Mouse (Mus musculus): ENCODE measurements around the gene Cd300lb. TPM values are rescaled to one million over a fixed set of nuclear protein-coding genes. Genes with fewer than 3 reads are reported as not detected.

The Cd300lb gene
- polyA plus RNA-seq, 1 experiment from 2014 or later, result 0.49 TPM

DNA sequence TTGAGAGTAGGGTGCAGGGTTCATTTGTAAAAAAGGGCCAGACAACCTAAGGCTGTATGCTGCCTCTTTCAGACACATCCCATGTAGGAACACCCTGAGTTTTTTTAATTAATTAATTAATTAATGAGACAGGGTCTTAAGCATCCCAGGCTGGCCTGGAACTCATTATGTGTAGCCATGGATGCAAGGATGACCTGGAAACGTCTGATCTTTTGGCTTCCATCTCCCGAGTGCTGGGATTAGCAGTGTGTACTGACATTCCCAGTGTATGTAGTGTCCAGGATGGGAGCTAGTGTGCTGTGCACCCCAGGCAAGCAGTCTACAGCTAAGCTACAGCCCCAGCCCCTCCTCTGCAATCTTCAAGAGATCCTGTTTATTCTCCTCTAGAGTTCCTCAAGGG lies 57.6 kb downstream of the Cd300lb start:
- peak; percentile 16; the same call in 1 of the 2 replicates for ATAC-seq (ENCODE audit: low FRiP score, low TSS enrichment)
- H3K9ac ChIP-seq (ENCODE audit: low read depth, low read length), result no peak overlapping the region
- no peaks in the 10 kb centered on the region for H3K27me3 ChIP-seq (ENCODE audit: control insufficient read depth, insufficient read depth, low read length)
- H3K9me3 ChIP-seq (ENCODE audit: control insufficient read depth, low read length), result no peaks in the 10 kb centered on the region
- H3K4me1 ChIP-seq (ENCODE audit: control insufficient read depth, insufficient read depth, low read length), result peaks cover 41% of the 10 kb centered on the region
- H3K4me3 ChIP-seq (ENCODE audit: low read length), result no peak overlapping the region
- peaks cover 7% of the 10 kb centered on the region for H3K36me3 ChIP-seq (ENCODE audit: control insufficient read depth, insufficient read depth, low read length)
- no peak overlapping the region for H3K27ac ChIP-seq (ENCODE audit: low read depth, low read length)
- 17% methylated on average over 2 of the region's 2 CpGs for WGBS
- H3K4me2 ChIP-seq (replicated peaks; ENCODE audit: low read depth, low read length), result no peak overlapping the region

DNA sequence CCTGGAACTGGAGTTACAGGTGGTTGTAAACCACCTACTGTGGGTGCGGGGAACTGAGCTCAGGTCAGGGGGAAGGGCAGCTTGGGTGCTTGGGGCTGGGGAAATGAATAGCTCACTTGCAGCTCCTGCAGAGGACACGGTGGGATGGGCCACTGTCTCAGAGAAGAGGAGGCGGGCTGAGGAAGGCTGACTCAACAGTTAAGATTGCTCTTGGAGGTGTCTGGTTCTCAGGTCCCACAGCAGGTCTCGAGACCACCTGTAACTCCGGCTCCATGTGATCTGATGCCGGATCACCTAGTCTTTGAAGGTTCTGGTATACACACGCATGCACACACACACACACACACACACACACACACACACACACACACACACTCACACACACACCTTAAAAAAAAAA lies 58.0 kb downstream of the Cd300lb start:
- Histone ChIP-seq H3K4me1 (ENCODE audit: control insufficient read depth, insufficient read depth, low read length) (peaks cover 41% of the 10 kb centered on the region), H3K27ac (ENCODE audit: low read depth, low read length) (0 out of 2 replicates have a peak overlapping the region, but pooled peaks have one; percentile 4), H3K4me2 (replicated peaks; ENCODE audit: low read depth, low read length) (0 out of 2 replicates have a peak overlapping the region, but pooled peaks have one; percentile 15), H3K4me3 (ENCODE audit: low read length) (no peak overlapping the region), H3K36me3 (ENCODE audit: control insufficient read depth, insufficient read depth, low read length) (peaks cover 11% of the 10 kb centered on the region), H3K27me3 (ENCODE audit: control insufficient read depth, insufficient read depth, low read length) (no peaks in the 10 kb centered on the region), H3K9ac (ENCODE audit: low read depth, low read length) (0 out of 2 replicates have a peak overlapping the region, but pooled peaks have one; percentile 0), H3K9me3 (ENCODE audit: control insufficient read depth, low read length) (no peaks in the 10 kb centered on the region)
- ATAC-seq (ENCODE audit: low FRiP score, low TSS enrichment), result no peak; the same call in 1 of the 2 replicates
- 15% methylated on average over 7 of the region's 7 CpGs for WGBS

DNA sequence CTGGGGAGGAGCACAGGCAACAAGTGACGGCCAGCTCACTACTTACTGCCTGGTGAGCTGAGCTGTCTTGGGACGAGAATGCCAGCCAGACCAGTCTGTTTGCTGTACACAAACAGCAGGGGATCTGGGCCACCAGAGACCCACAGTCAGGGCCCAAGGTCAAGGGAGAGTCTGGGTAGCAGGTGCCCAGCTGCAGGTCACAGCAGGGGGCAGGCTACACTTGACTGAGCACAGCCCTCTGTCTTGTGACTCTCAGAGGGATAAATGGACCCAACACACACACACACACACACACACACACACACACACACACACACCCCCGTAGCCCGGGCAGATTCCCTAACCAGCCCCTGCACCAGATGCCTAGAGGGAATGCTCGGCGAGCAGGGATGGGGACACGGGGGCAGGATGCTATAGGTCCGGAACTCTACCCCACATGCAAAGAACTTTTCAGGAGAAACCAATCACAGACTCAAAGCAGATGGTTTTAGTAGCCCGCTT lies 58.8 kb downstream of the Cd300lb start:
- Histone ChIP-seq H3K9me3 (ENCODE audit: control insufficient read depth, low read length) (no peaks in the 10 kb centered on the region), H3K9ac (ENCODE audit: low read depth, low read length) (no peak overlapping the region), H3K36me3 (ENCODE audit: control insufficient read depth, insufficient read depth, low read length) (peaks cover 19% of the 10 kb centered on the region), H3K27me3 (ENCODE audit: control insufficient read depth, insufficient read depth, low read length) (no peaks in the 10 kb centered on the region), H3K4me3 (ENCODE audit: low read length) (no peak overlapping the region), H3K4me1 (ENCODE audit: control insufficient read depth, insufficient read depth, low read length) (peaks cover 41% of the 10 kb centered on the region), H3K27ac (ENCODE audit: low read depth, low read length) (peak overlapping the region; percentile 66), H3K4me2 (replicated peaks; ENCODE audit: low read depth, low read length) (no peak overlapping the region)
- ATAC-seq (ENCODE audit: low FRiP score, low TSS enrichment), result peak; percentile 50
- 7% methylated on average over 9 of the region's 9 CpGs for WGBS

DNA sequence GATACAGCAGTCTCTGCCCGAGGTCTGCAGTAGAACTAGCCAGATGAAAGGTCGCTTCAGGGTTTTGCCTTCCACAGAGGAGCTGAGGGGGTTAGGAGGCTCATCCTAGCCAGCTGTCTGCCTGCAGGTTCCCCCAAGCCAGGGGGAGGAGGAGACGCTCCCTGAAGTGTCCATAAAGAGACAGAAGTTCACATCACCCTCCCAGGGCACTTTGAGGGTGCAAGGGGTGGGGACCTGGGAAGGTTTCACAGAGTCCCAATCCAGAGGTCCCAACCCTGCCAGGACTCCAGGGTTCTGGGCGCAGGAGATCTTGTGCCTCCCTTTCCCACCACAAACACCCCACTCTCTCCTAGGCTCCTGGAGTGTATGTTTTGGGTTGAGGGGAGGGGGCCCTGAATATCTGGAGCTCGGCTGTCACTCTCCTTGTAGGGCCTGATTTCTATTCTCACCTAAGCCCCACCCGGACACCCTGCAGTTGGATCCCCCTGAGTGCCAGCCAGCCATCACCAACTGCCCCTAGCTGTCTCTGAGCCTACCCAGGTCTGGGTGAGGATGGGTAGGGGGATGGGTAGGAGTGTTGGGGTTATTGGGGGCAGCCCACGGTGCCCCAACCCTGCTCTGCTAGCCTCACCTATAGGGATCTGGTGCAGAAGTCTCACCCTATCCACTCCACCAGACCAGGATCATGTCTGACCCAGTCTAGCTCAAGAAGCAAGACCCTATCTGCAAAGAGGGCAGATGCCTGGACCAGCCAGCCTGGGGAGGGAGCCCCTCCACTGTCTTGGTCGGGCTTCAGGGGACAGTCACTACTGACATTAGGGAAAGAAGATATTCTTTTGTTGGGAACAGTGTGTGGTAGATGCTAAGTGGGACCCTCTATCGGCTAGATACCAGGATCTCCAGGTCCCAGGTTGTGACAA lies 59.7 kb downstream of the Cd300lb start:
- Histone ChIP-seq H3K9ac (ENCODE audit: low read depth, low read length) (no peak overlapping the region), H3K36me3 (ENCODE audit: control insufficient read depth, insufficient read depth, low read length) (peaks cover 27% of the 10 kb centered on the region), H3K9me3 (ENCODE audit: control insufficient read depth, low read length) (no peaks in the 10 kb centered on the region), H3K4me1 (ENCODE audit: control insufficient read depth, insufficient read depth, low read length) (peaks cover 41% of the 10 kb centered on the region), H3K4me3 (ENCODE audit: low read length) (no peak overlapping the region), H3K4me2 (replicated peaks; ENCODE audit: low read depth, low read length) (no peak overlapping the region), H3K27ac (ENCODE audit: low read depth, low read length) (peak overlapping the region; percentile 66), H3K27me3 (ENCODE audit: control insufficient read depth, insufficient read depth, low read length) (no peaks in the 10 kb centered on the region)
- WGBS, result 57% methylated on average over 9 of the region's 9 CpGs
- ATAC-seq (ENCODE audit: low FRiP score, low TSS enrichment), result no peak

DNA sequence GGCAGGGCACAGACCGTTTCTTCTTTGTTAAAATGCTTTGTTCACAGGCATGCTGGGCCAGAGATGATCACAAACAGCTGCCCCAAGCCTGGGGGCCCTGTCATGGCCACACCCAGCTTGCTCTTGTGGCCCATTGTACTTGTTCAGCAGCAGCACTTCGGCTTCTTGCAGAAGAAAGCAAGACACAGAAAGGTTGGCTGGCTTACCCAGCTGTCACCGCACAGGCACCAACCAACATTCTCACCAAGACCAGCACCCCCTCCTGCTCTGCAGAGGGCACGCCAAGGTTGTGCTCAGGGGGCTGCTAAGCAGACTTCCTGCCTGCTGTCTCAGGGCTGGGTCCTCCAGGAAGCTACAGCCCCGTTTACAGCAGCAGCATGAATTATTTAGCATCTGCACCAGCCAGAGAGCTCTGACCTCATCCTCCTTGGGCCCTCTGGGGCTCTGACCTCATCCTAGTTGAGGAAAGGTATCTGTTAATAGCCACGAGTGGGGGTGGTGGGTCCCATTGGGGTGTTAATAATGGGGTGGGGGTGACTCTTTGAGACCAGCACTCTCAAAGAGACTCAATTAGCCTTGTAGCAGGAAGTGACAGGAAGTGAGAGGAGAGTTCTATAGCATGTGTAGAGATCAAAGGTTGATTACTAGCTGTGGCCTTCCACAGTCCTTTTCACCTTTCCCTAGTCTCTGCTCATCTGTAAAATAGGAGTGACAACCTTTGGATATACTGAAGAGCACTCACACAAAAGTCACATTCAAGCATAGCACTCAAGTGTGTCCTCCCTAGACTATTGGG lies 61.0 kb downstream of the Cd300lb start:
- ATAC-seq (ENCODE audit: low FRiP score, low TSS enrichment), result no peak
- H3K4me1 ChIP-seq (ENCODE audit: control insufficient read depth, insufficient read depth, low read length), result peaks cover 44% of the 10 kb centered on the region
- H3K4me3 ChIP-seq (ENCODE audit: low read length), result no peak overlapping the region
- H3K27ac ChIP-seq (ENCODE audit: low read depth, low read length), result peak overlapping the region; percentile 69; the same call in 1 of the 2 replicates
- H3K9ac ChIP-seq (ENCODE audit: low read depth, low read length), result no peak overlapping the region; the same call in 1 of the 2 replicates
- 18% methylated on average over 6 of the region's 6 CpGs for WGBS
- no peak overlapping the region for H3K4me2 ChIP-seq (replicated peaks; ENCODE audit: low read depth, low read length)
- H3K9me3 ChIP-seq (ENCODE audit: control insufficient read depth, low read length), result no peaks in the 10 kb centered on the region
- H3K36me3 ChIP-seq (ENCODE audit: control insufficient read depth, insufficient read depth, low read length), result peaks cover 39% of the 10 kb centered on the region
- H3K27me3 ChIP-seq (ENCODE audit: control insufficient read depth, insufficient read depth, low read length), result no peaks in the 10 kb centered on the region

Other genes with a start within 250 kb of the Cd300lb start
- gene Dnaic2, start 207.0 kb downstream of the Cd300lb start, polyA plus RNA-seq (2014; fragmentation: Nextera tagmentation; extraction: Ambion mirVana), result 0.28 and 0.36 TPM in 2 replicates
- gene Kif19a, start 169.0 kb downstream of the Cd300lb start, polyA plus RNA-seq (2014; fragmentation: Nextera tagmentation; extraction: Ambion mirVana), result 0.14 and 0.21 TPM in 2 replicates
- 0.77 and 1.6 TPM in 2 replicates for gene Btbd17, start 138.4 kb downstream of the Cd300lb start, polyA plus RNA-seq (2014; fragmentation: Nextera tagmentation; extraction: Ambion mirVana)
- 0.19 TPM in 1 of 2 replicates, not detected in the other for gene Gpr142, start 135.5 kb downstream of the Cd300lb start, polyA plus RNA-seq (2014; fragmentation: Nextera tagmentation; extraction: Ambion mirVana)
- gene Gprc5c, start 83.2 kb downstream of the Cd300lb start, polyA plus RNA-seq (2014; fragmentation: Nextera tagmentation; extraction: Ambion mirVana), result 49.9 and 105 TPM in 2 replicates
- 0.91 and 1.2 TPM in 2 replicates for gene Cd300a, start 44.3 kb downstream of the Cd300lb start, polyA plus RNA-seq (2014; fragmentation: Nextera tagmentation; extraction: Ambion mirVana)
- gene Cd300c, start 34.8 kb upstream of the Cd300lb start, polyA plus RNA-seq (2014; fragmentation: Nextera tagmentation; extraction: Ambion mirVana), result not detected in 2 replicates
- gene Cd300ld, start 55.5 kb upstream of the Cd300lb start, polyA plus RNA-seq (2014; fragmentation: Nextera tagmentation; extraction: Ambion mirVana), result 0.21 and 0.32 TPM in 2 replicates
- 1.2 and 1.3 TPM in 2 replicates for gene Cd300c2, start 67.5 kb upstream of the Cd300lb start, polyA plus RNA-seq (2014; fragmentation: Nextera tagmentation; extraction: Ambion mirVana)
- gene Cd300ld2, start 81.8 kb upstream of the Cd300lb start, polyA plus RNA-seq (2014; fragmentation: Nextera tagmentation; extraction: Ambion mirVana), result not detected in 2 replicates
- gene Cd300ld4, start 92.6 kb upstream of the Cd300lb start, polyA plus RNA-seq (2014; fragmentation: Nextera tagmentation; extraction: Ambion mirVana), result not detected in 2 replicates
- not detected in 2 replicates for gene Cd300ld5, start 103.4 kb upstream of the Cd300lb start, polyA plus RNA-seq (2014; fragmentation: Nextera tagmentation; extraction: Ambion mirVana)
- not detected in 2 replicates for gene Cd300ld3, start 114.0 kb upstream of the Cd300lb start, polyA plus RNA-seq (2014; fragmentation: Nextera tagmentation; extraction: Ambion mirVana)
- not detected in 2 replicates for gene Cd300e, start 127.8 kb upstream of the Cd300lb start, polyA plus RNA-seq (2014; fragmentation: Nextera tagmentation; extraction: Ambion mirVana)
- 0.96 and 1.2 TPM in 2 replicates for gene Rab37, start 157.0 kb upstream of the Cd300lb start, polyA plus RNA-seq (2014; fragmentation: Nextera tagmentation; extraction: Ambion mirVana)
- gene Cd300lf, start 199.6 kb upstream of the Cd300lb start, polyA plus RNA-seq (2014; fragmentation: Nextera tagmentation; extraction: Ambion mirVana), result 0.26 TPM in 2 replicates
- gene Slc9a3r1, start 229.0 kb upstream of the Cd300lb start, polyA plus RNA-seq (2014; fragmentation: Nextera tagmentation; extraction: Ambion mirVana), result 81.5 and 110 TPM in 2 replicates

All from kidney, embryonic 14.5 days (tissue).